Mouse (Mus musculus) spleen, adult 2 months (tissue): Measurements from ENCODE around the gene 4933405L10Rik. TPM values are rescaled to one million over a fixed set of nuclear protein-coding genes. Genes with fewer than 3 reads are reported as not detected.

Experiments used
- DNase-seq, 2 experiments: peaks; one replicate each; pipeline versions ENCODE4 v3.0.0 to v3.0.0-alpha.2; 2012 to 2021; ENCODE audit warnings: low spot score in 2 of 2, low read depth in 1 of 2
- H3K27ac ChIP-seq: fragments of 200-500 bp; 2 replicates; pipeline ENCODE4 v1.5.1; 2012; ENCODE audit warnings: low read length, inconsistent platforms; ENCODE audit not compliant: insufficient read depth
- H3K27me3 ChIP-seq: fragments of 200-500 bp; 2 replicates; pipeline ENCODE4 v1.6.1; 2012; ENCODE audit warnings: mild to moderate bottlenecking, moderate library complexity, low read length, inconsistent platforms; ENCODE audit not compliant: control insufficient read depth, insufficient read depth
- H3K36me3 ChIP-seq: fragments of 200-500 bp; 2 replicates; pipeline ENCODE4 v1.6.1; 2012; ENCODE audit warnings: mild to moderate bottlenecking, low read length, inconsistent platforms; ENCODE audit not compliant: control insufficient read depth, insufficient read depth
- H3K4me1 ChIP-seq: fragments of 200-500 bp; 2 replicates; pipeline ENCODE4 v1.6.1; 2011; ENCODE audit warnings: inconsistent platforms; ENCODE audit not compliant: control insufficient read depth, insufficient read depth, insufficient read length
- H3K4me3 ChIP-seq: fragments of 200-500 bp; 2 replicates; pipeline ENCODE4 v1.5.1; 2011; ENCODE audit warnings: mild to moderate bottlenecking, inconsistent platforms; ENCODE audit not compliant: insufficient read depth, insufficient read length; ENCODE audit errors: extremely low read depth
- CTCF ChIP-seq: fragments of 200-500 bp; IDR thresholded peaks from 2 replicates; pipeline ENCODE4 v1.5.1; 2011; ENCODE audit warnings: mild to moderate bottlenecking, inconsistent platforms; ENCODE audit not compliant: insufficient read depth, insufficient read length, insufficient replicate concordance; ENCODE audit errors: extremely low read depth
- POLR2A ChIP-seq: fragments of 200-500 bp; IDR thresholded peaks from 2 replicates; pipeline ENCODE4 v1.6.1; 2011; ENCODE audit warnings: low read depth, low read length, inconsistent platforms
- WGBS: fragments of 180-500 bp; shearing (Covaris S2); methylation state at CpG from one replicate; pipeline ENCODE4 v1.1.7; 2018; 5-methylcytosine and 5-hydroxymethylcytosine counted together
- polyA plus RNA-seq: library from polyadenylated mRNA; depleted of rRNA; stranded (reverse); fragments of >200 nt; gene quantifications from 2 replicates; pipeline ENCODE4 v1.2.3, GENCODE M21; 2012

Gene 4933405L10Rik
- polyA plus RNA-seq, 1 experiment, result not detected

GRCm38 (mm10) chr8:105694051-105694799 is 13.2 kb upstream of the 4933405L10Rik start:
- no peak for DNase-seq
- no peak for TF ChIP-seq POLR2A
- no peak for TF ChIP-seq CTCF
- 85% methylated on average over 40 of the region's 40 CpGs for WGBS
- H3K27me3 ChIP-seq, result no peaks in the 10 kb centered on the region
- no peak overlapping the region for H3K4me3 ChIP-seq
- peaks cover 64% of the 10 kb centered on the region for H3K36me3 ChIP-seq
- no peak overlapping the region for H3K27ac ChIP-seq
- H3K4me1 ChIP-seq, result no peaks in the 10 kb centered on the region

GRCm38 (mm10) chr8:105695080-105695780 is 12.2 kb upstream of the 4933405L10Rik start:
- no peak overlapping the region for H3K4me3 ChIP-seq
- peaks cover 60% of the 10 kb centered on the region for H3K36me3 ChIP-seq
- H3K27me3 ChIP-seq, result no peaks in the 10 kb centered on the region
- no peak for DNase-seq
- peaks cover 3% of the 10 kb centered on the region; the same call in 1 of the 2 replicates for H3K4me1 ChIP-seq
- no peak overlapping the region for H3K27ac ChIP-seq
- no peak for TF ChIP-seq CTCF
- TF ChIP-seq POLR2A, result no peak
- 90% methylated on average over 30 of the region's 30 CpGs for whole genome bisulfite sequencing

GRCm38 (mm10) chr8:105697196-105697780 is 10.2 kb upstream of the 4933405L10Rik start:
- Histone ChIP-seq H3K4me1 (peaks cover 10% of the 10 kb centered on the region; the same call in 1 of the 2 replicates), H3K4me3 (no peak overlapping the region), H3K27ac (no peak overlapping the region), H3K27me3 (no peaks in the 10 kb centered on the region), H3K36me3 (peaks cover 51% of the 10 kb centered on the region)
- DNase-seq, result no peak
- WGBS, result 93% methylated on average over 17 of the region's 17 CpGs
- no peak for TF ChIP-seq CTCF
- no peak for TF ChIP-seq POLR2A

GRCm38 (mm10) chr8:105698734-105699133 is 8.7 kb upstream of the 4933405L10Rik start:
- whole genome bisulfite sequencing, result 94% methylated on average over 5 of the region's 5 CpGs
- TF ChIP-seq CTCF, result no peak
- TF ChIP-seq POLR2A, result no peak
- H3K27ac ChIP-seq, result no peak overlapping the region
- H3K4me3 ChIP-seq, result no peak overlapping the region
- no peaks in the 10 kb centered on the region for H3K27me3 ChIP-seq
- H3K4me1 ChIP-seq, result peaks cover 10% of the 10 kb centered on the region; the same call in 1 of the 2 replicates
- DNase-seq, result no peak
- peaks cover 40% of the 10 kb centered on the region for H3K36me3 ChIP-seq

- 76% methylated on average over 11 of the region's 11 CpGs for WGBS
- no peaks in the 10 kb centered on the region for H3K27me3 ChIP-seq
- peaks cover 33% of the 10 kb centered on the region for H3K36me3 ChIP-seq
- DNase-seq, result no peak
- H3K27ac ChIP-seq, result peak overlapping the region; percentile 73; the same call in 1 of the 2 replicates
- H3K4me3 ChIP-seq, result peak overlapping the region; percentile 86; the same call in 1 of the 2 replicates
- H3K4me1 ChIP-seq, result peaks cover 10% of the 10 kb centered on the region; the same call in 1 of the 2 replicates
- TF ChIP-seq CTCF (no peak), POLR2A (no peak)
Observed at GRCm38 (mm10) chr8:105699488-105700215, 7.8 kb upstream of the 4933405L10Rik start.

GRCm38 (mm10) chr8:105700566-105700965 is 6.9 kb upstream of the 4933405L10Rik start:
- TF ChIP-seq CTCF (no peak), POLR2A (no peak)
- under 1% methylated on average over 21 of the region's 21 CpGs for WGBS

More at GRCm38 (mm10) chr8:105700566-105700965, 6.9 kb upstream of the 4933405L10Rik start:
- H3K4me3 ChIP-seq, result peak overlapping the region; percentile 86
- peaks cover 10% of the 10 kb centered on the region; the same call in 1 of the 2 replicates for H3K4me1 ChIP-seq
- H3K27ac ChIP-seq, result peak overlapping the region; percentile 73
- peaks cover 29% of the 10 kb centered on the region for H3K36me3 ChIP-seq
- no peaks in the 10 kb centered on the region for H3K27me3 ChIP-seq
- peak; percentile 67 for DNase-seq
